Mouse (Mus musculus): ENCODE data around the gene 4930447F04Rik. TPM values are rescaled to one million over a fixed set of nuclear protein-coding genes. Genes with fewer than 3 reads are reported as not detected.

The 4930447F04Rik gene
- polyA plus RNA-seq (2015; fragmentation: Nextera tagmentation; extraction: Ambion mirVana), result not detected in 2 replicates

- Histone ChIP-seq H3K27ac (no peak within 1 kb of the TSS), H3K4me3 (replicated peaks) (no peak within 1 kb of the TSS), H3K9me3 (no peaks in the 10 kb centered on the region), H3K9ac (no peak within 1 kb of the TSS), H3K36me3 (no peaks in the 10 kb centered on the region), H3K4me1 (replicated peaks) (no peaks in the 10 kb centered on the region), H3K27me3 (replicated peaks) (no peaks in the 10 kb centered on the region), H3K4me2 (replicated peaks) (no peak within 1 kb of the TSS)
- no peak for ATAC-seq
- 85% methylated on average over 1 of the region's 1 CpGs for WGBS
These were observed at the start of gene 4930447F04Rik for GRCm38 (mm10) chrX:66304124-66304523. Gene 4930447F04Rik, minus strand, starts transcription at chrX:66304224.
